16 mouse cellular contexts compared by ENCODE assay signal in the genomic region with DNA sequence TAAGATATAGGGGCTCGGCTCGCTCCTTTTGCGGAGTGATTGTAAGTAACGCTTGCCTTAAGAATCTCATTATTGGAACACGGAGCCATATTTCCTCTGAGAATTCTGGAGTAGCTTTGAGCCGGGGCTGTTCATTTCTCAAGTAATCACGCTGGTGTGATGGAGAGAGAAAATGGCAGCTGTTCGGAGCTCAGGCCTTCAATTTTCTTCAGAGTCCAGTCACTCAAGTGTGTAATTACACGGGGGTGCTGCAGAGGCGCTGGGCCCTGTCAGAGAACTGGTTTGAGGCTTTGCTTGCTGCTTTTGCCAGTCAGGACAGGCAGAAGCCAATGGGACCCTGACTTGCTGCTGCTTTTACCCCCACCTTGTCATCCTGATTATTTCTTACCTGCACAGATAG.
DNase-seq lines count a peak whose midpoint lies in the region; ATAC-seq and TF ChIP-seq lines count a peak whose summit lies in the region.
"Had no signal": no experiment of that assay in that cellular context is flagged by ENCODE, and none has a peak within 500 bp of the region (broad histone marks: within the 10 kb centered on the region; RNA-seq: fewer than 3 reads in every experiment).

No protein-coding gene starts in this region.

- H3K9ac ChIP-seq in kidney, postnatal 0 days (ENCODE audit: low read depth, low read length), result no peak overlapping the region
- no peak overlapping the region for H3K9ac ChIP-seq in midbrain, embryonic 11.5 days (ENCODE audit: low read length)

- no peak for TF ChIP-seq CTCF in kidney, postnatal 0 days (IDR thresholded peaks at IDR 0.05; ENCODE audit: low read depth)

- no peak for ATAC-seq in kidney, postnatal 0 days (replicated peaks; ENCODE audit: low FRiP score, low read depth)
- ATAC-seq in midbrain, embryonic 11.5 days (ENCODE audit: low FRiP score), result peak; percentile 33; the same call in 1 of the 2 replicates

- H3K27me3 ChIP-seq in kidney, postnatal 0 days (ENCODE audit: insufficient read depth, low read length), result no peaks in the 10 kb centered on the region
- H3K27me3 ChIP-seq in midbrain, embryonic 11.5 days (ENCODE audit: control insufficient read depth, insufficient read depth, low read length), result no peaks in the 10 kb centered on the region

- no peaks in the 10 kb centered on the region for H3K4me1 ChIP-seq in kidney, postnatal 0 days (replicated peaks; ENCODE audit: insufficient read depth, low read length)
- peaks cover 12% of the 10 kb centered on the region; the same call in 1 of the 2 replicates for H3K4me1 ChIP-seq in midbrain, embryonic 11.5 days (ENCODE audit: control insufficient read depth, insufficient read depth, low read length)

- WGBS in kidney, postnatal 0 days, result 57% methylated on average over 10 of the region's 10 CpGs
- 50% methylated on average over 10 of the region's 10 CpGs for WGBS in midbrain, embryonic 11.5 days

- intact Hi-C loops in gastrocnemius, postnatal 14 days (cut with DNase I; ENCODE audit: low total_unique reads), result no loop called here
- intact Hi-C loops in heart, postnatal 14 days (cut with DNase I), result no loop called here

- peak; percentile 11 for DNase-seq in kidney, postnatal 0 days (ENCODE audit: low spot score)
- no peak for DNase-seq in kidney, adult 8-10 months
- peak; percentile 11 for DNase-seq in forelimb bud, embryonic 11.5 days (ENCODE audit: low read depth, low spot score)
- peak; percentile 89 for DNase-seq in midbrain, embryonic 11.5 days (ENCODE audit: low spot score, missing footprints)
- no peak for DNase-seq in gastrocnemius, postnatal 14 days
- DNase-seq in adrenal gland, postnatal 25 days, result no peak
- no peak for DNase-seq in heart, postnatal 14 days
- no peak for DNase-seq in lung, postnatal 4 days
- DNase-seq: adrenal gland, adult 2 months; cerebellum, adult 18-20 months; heart, postnatal 36 days; layer of hippocampus, postnatal 36 days; lung, postnatal 36 days had no signal

- H3K9me3 ChIP-seq in kidney, postnatal 0 days (replicated peaks; ENCODE audit: low read length), result no peaks in the 10 kb centered on the region
- no peaks in the 10 kb centered on the region for H3K9me3 ChIP-seq in midbrain, embryonic 11.5 days (ENCODE audit: control insufficient read depth, low read length)

- H3K36me3 ChIP-seq in kidney, postnatal 0 days (ENCODE audit: insufficient read depth, low read length), result peaks cover 1% of the 10 kb centered on the region; the same call in 1 of the 2 replicates
- peaks cover 2% of the 10 kb centered on the region; the same call in 1 of the 2 replicates for H3K36me3 ChIP-seq in midbrain, embryonic 11.5 days (ENCODE audit: control insufficient read depth, insufficient read depth, low read length)

- no peak overlapping the region for H3K4me3 ChIP-seq in kidney, postnatal 0 days (replicated peaks; ENCODE audit: low read depth, low read length)
- no peak overlapping the region for H3K4me3 ChIP-seq in midbrain, embryonic 11.5 days (ENCODE audit: low read depth, low read length)
- H3K4me3 ChIP-seq: erythroblast, embryonic 14.5 days had no signal

- H3K4me2 ChIP-seq in kidney, postnatal 0 days (ENCODE audit: low read length), result no peak overlapping the region
- H3K4me2 ChIP-seq in midbrain, embryonic 11.5 days, result no peak overlapping the region
- H3K4me2 ChIP-seq: liver, embryonic 11.5 days had no signal

- H3K27ac ChIP-seq in kidney, postnatal 0 days, result no peak overlapping the region
- peak overlapping the region; percentile 59; the same call in 1 of the 2 replicates for H3K27ac ChIP-seq in midbrain, embryonic 11.5 days (ENCODE audit: low read depth, low read length)
- H3K27ac ChIP-seq: stomach, postnatal 0 days had no signal

Comparison
In these comparisons a context has a peak if more than half of its experiments do, and no peak if none do; other contexts are left out.
1. DNase-seq: peak in kidney, postnatal 0 days (single experiment), forelimb bud, embryonic 11.5 days (single experiment) and midbrain, embryonic 11.5 days (single experiment); none in kidney, adult 8-10 months (0 of 2), gastrocnemius, postnatal 14 days (single experiment), adrenal gland, postnatal 25 days (single experiment), heart, postnatal 14 days (0 of 2) and lung, postnatal 4 days (0 of 2).